Mouse (Mus musculus): ENCODE measurements around the gene Prss45. TPM values are rescaled to one million over a fixed set of nuclear protein-coding genes. Genes with fewer than 3 reads are reported as not detected.
"Not testable (repeated sequence)": the region's sequence is repeated elsewhere in the genome, so short reads cannot be mapped to it uniquely, and the experiment has no call there.

The Prss45 gene
- not detected in 2 replicates for polyA plus RNA-seq (2016; fragmentation: Nextera tagmentation; extraction: Ambion mirVana)

DNA sequence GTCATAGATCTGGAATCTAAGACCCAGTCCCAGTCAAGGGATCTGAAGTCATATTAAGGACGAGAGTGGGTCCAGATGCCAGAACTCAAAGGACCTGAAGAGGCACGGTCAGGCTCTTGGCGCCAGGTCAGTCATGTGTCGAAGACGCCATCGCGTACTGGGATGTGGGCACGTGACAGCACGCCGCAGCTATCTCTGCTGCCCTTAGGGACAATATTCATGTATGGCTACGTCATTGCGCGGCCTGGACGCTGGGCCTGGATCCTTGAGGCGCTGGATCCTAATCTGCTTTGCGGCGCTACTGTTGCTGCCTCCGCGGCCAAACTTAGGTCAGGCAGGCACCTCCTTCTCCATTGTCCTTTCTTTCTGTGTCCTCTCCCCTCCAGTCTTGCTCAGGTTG lies at the start of gene Prss45:
Gene Prss45 (plus strand): TSS at position 178 of the 400 bp plus-strand sequence.
- Histone ChIP-seq H3K4me2 (replicated peaks) (peak within 1 kb of the TSS; percentile 24; the same call in 1 of the 2 replicates), H3K27ac (no peak within 1 kb of the TSS), H3K36me3 (no peaks in the 10 kb centered on the region), H3K9me3 (replicated peaks) (no peaks in the 10 kb centered on the region), H3K9ac (no peak within 1 kb of the TSS), H3K4me1 (0 out of 2 replicates have a peak, but pooled peaks cover 5% of the 10 kb centered on the region), H3K4me3 (no peak within 1 kb of the TSS), H3K27me3 (no peaks in the 10 kb centered on the region)
- no peak for ATAC-seq (ENCODE audit: low FRiP score)
- WGBS, result 78% methylated on average over 19 of the region's 19 CpGs

DNA sequence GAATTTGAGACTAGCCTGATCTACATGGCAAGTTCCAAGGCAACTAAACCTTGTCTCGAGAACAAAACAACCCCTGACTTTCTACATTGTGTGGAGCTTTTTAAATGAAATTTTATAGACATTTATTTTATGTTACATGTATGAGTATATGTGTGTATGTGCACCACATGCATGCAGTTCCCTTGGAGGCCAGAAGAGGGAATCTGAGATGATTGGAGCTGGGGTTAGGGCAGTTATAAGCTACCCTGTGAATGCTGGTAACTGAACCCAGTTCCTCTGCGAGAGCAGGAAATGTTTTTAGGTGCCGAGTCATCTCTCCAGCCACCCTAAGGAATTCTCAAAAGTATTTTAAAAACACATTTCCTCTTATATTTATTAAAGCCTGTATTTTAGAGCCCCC lies 46.2 kb upstream of the Prss45 start:
- no peaks in the 10 kb centered on the region for H3K4me1 ChIP-seq
- ATAC-seq (ENCODE audit: low FRiP score), result no peak
- H3K9ac ChIP-seq, result no peak overlapping the region
- H3K4me2 ChIP-seq (replicated peaks), result no peak overlapping the region
- no peaks in the 10 kb centered on the region for H3K36me3 ChIP-seq
- H3K27me3 ChIP-seq, result no peaks in the 10 kb centered on the region
- 88% methylated on average over 3 of the region's 3 CpGs for WGBS
- H3K9me3 ChIP-seq (replicated peaks), result no peaks in the 10 kb centered on the region
- no peak overlapping the region for H3K27ac ChIP-seq
- H3K4me3 ChIP-seq, result no peak overlapping the region

DNA sequence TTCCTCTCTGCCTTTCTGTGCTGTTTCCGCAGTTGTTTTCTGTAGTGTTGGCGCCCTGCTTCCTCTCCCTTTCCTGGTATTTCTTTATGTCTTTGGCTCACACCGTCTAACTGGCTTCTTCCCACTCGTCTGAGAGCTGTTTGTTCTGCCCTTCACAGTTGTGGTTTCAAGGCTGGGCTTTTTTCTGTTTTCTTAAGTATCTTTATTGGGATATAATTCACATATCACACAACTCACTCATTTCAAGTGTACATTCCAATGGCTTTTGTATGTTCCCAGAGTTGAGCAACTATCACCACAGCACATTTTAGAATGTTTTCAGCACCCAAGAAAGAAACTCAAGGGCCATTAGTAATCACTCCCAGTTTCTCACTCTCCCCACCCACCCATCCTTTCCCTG lies 43.9 kb upstream of the Prss45 start:
- H3K4me2 ChIP-seq (replicated peaks), result no peak overlapping the region
- no peak for ATAC-seq (ENCODE audit: low FRiP score)
- H3K36me3 ChIP-seq, result no peaks in the 10 kb centered on the region
- no peaks in the 10 kb centered on the region for H3K27me3 ChIP-seq
- H3K4me1 ChIP-seq, result no peaks in the 10 kb centered on the region
- no peak overlapping the region for H3K9ac ChIP-seq
- WGBS, result 82% methylated on average over 4 of the region's 4 CpGs
- no peak overlapping the region for H3K27ac ChIP-seq
- no peaks in the 10 kb centered on the region for H3K9me3 ChIP-seq (replicated peaks)
- no peak overlapping the region for H3K4me3 ChIP-seq

DNA sequence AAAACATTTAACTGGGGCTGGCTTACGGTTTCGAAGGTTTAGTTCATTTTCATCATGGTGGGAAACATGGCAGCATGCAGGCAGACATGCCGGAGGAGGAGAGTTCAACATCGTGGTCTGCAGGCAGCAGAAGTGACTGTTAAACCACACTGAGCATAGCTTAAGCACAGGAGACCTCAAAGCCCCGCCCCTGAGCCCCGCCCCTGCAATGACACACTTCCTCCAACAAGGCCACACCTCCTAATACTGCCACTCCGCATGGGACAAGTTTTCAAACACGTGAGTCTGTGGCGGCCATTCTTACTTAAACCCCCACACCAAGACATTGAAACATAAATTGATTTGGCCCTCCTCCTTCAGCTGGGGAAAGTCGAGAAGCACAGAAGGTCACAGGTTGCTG lies 37.4 kb upstream of the Prss45 start:
- Histone ChIP-seq H3K27ac (no peak overlapping the region), H3K9me3 (replicated peaks) (no peaks in the 10 kb centered on the region), H3K4me1 (no peaks in the 10 kb centered on the region), H3K4me2 (replicated peaks) (no peak overlapping the region), H3K36me3 (no peaks in the 10 kb centered on the region), H3K27me3 (no peaks in the 10 kb centered on the region), H3K9ac (no peak overlapping the region), H3K4me3 (no peak overlapping the region)
- no peak for ATAC-seq (ENCODE audit: low FRiP score)
- WGBS, result 88% methylated on average over 10 of the region's 10 CpGs

DNA sequence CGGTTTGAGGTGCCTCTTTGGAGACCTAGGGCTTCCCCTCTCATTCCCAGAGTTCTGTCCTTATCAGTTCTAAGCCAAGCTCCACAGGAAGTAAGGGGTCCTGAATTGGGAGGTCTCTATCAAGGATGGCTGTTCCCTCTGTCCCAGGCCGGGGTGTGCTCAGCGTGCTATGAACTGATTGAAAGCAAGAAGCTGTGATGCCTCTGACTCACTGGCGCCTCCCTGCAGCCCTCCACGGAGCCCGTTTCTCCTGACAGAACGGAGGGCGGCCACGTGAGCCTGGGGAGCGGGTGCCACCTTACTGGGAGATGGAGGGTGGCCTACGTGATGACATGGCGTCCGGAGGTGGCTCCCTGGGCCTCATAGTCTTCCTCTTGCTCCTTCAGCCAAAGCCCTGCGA lies 36.5 kb upstream of the Prss45 start, which contains the start of gene Prss42:
Gene Prss42 (plus strand): TSS at position 301 of the 400 bp plus-strand sequence.
- no peak for ATAC-seq (ENCODE audit: low FRiP score)
- Histone ChIP-seq H3K4me2 (replicated peaks) (no peak within 1 kb of the TSS), H3K27ac (no peak within 1 kb of the TSS), H3K9ac (no peak within 1 kb of the TSS), H3K4me1 (no peaks in the 10 kb centered on the region), H3K9me3 (replicated peaks) (no peaks in the 10 kb centered on the region), H3K27me3 (no peaks in the 10 kb centered on the region), H3K4me3 (no peak within 1 kb of the TSS), H3K36me3 (no peaks in the 10 kb centered on the region)
- WGBS, result 93% methylated on average over 14 of the region's 14 CpGs

DNA sequence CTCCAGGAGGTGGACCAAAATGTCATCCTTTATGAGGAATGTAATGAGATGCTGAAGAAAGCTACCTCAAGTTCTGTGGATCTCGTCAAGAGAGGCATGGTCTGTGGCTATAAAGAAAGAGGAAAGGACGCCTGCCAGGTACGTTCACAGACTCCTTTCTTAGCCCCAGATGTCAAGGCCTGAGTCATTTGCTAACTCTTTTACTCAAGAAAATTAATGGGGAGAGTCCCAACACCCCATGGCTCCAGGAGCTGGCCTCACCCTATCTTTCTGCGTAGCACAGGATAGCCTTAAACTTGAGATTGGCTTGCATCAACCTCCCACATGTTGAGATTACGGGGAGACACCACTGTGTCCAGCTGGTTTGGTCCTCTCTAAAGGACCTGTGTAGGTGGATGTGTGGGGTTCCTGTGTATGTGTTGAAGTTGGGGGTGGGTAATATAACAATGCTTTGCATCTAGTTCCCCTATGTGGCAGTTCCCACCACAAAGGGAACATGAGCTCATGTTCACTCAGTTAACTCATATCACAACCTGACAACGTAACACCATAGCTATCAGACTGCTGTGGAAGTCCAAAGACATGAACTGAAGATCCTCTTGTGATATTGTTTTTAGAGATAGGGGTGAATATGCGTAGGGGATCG lies 33.4 kb upstream of the Prss45 start:
- H3K9ac ChIP-seq, result no peak overlapping the region
- 90% methylated on average over 8 of the region's 8 CpGs for WGBS
- H3K27me3 ChIP-seq, result no peaks in the 10 kb centered on the region

DNA sequence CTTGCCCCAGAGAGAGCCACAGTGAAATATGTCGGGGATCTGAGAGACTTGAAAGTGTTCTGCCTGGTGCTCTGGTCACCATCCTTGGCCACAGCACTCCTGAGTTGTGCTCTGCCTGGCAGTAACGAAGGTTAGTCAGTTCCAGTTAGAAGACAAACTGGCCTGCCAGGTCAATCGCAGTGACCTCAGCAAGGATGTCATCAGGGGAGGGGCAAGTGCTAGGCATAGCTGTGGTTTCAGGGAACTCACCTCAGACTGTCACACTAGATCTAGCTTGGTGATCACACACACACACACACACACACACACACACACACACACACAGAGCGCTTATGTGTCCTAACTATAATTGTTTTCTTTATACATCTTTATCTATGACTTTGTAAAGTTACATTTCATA lies 31.1 kb upstream of the Prss45 start:
- Histone ChIP-seq H3K4me2 (replicated peaks) (no peak overlapping the region), H3K9me3 (replicated peaks) (no peaks in the 10 kb centered on the region), H3K27ac (no peak overlapping the region), H3K9ac (no peak overlapping the region), H3K4me1 (no peaks in the 10 kb centered on the region), H3K36me3 (no peaks in the 10 kb centered on the region), H3K4me3 (no peak overlapping the region), H3K27me3 (no peaks in the 10 kb centered on the region)
- no peak for ATAC-seq (ENCODE audit: low FRiP score)
- WGBS, result 71% methylated on average over 4 of the region's 4 CpGs

More for the DNA sequence above, 33.4 kb upstream of the Prss45 start:
- Histone ChIP-seq H3K4me3 (no peak overlapping the region), H3K27ac (no peak overlapping the region), H3K9me3 (replicated peaks) (no peaks in the 10 kb centered on the region), H3K36me3 (no peaks in the 10 kb centered on the region), H3K4me1 (no peaks in the 10 kb centered on the region), H3K4me2 (replicated peaks) (no peak overlapping the region)
- ATAC-seq (ENCODE audit: low FRiP score), result no peak

DNA sequence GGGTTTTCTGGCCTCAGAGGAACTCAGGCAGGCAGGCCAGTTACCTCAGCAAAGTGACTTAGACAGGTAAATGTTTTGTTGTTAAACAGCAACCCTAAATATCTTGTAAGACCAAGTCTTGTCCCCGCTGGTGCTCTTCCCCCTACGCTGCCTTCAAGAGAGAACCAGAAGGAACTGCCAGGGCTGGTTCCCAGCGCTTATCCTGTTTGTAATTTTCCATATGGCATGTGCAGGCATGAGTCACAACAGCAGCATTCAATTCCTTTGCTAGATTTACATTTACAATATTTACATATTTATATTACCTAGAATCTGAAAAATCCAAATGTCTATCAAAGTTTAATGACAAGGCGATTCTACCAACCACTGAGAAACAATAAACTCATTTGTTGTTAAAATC lies 24.3 kb upstream of the Prss45 start:
- H3K9me3 ChIP-seq (replicated peaks), result no peaks in the 10 kb centered on the region
- H3K4me1 ChIP-seq, result no peaks in the 10 kb centered on the region
- H3K27ac ChIP-seq, result no peak overlapping the region
- ATAC-seq (ENCODE audit: low FRiP score), result no peak
- H3K36me3 ChIP-seq, result no peaks in the 10 kb centered on the region
- no peak overlapping the region for H3K4me2 ChIP-seq (replicated peaks)
- WGBS, result 91% methylated on average over 4 of the region's 4 CpGs
- H3K4me3 ChIP-seq, result no peak overlapping the region
- no peak overlapping the region for H3K9ac ChIP-seq
- no peaks in the 10 kb centered on the region for H3K27me3 ChIP-seq

DNA sequence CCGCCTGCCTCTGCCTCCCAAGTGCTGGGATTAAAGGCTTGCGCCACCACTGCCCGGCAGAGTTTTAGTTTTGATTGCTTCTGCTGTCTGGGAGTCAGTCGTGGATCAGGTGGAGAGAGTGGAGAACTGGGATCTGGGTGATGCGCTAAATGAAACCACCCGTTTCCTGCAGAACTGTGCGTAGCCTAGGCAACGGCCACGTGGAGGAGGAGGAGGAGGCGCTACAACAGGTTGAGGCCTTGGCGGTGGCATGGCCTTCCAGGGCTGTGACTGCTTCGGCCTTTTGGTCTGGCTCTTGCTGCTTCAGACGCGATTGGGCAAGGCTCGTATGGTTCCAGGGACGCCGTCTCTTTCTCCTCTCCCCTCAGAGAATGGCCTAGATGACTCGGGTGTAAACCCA lies 20.6 kb upstream of the Prss45 start, which contains the start of gene Prss44:
Gene Prss44 (plus strand): TSS at position 206 of the 400 bp plus-strand sequence.
- H3K36me3 ChIP-seq, result no peaks in the 10 kb centered on the region
- no peak for ATAC-seq (ENCODE audit: low FRiP score)
- no peak within 1 kb of the TSS for H3K27ac ChIP-seq
- no peak within 1 kb of the TSS for H3K9ac ChIP-seq
- H3K9me3 ChIP-seq (replicated peaks), result no peaks in the 10 kb centered on the region
- H3K4me2 ChIP-seq (replicated peaks), result no peak within 1 kb of the TSS
- no peak within 1 kb of the TSS for H3K4me3 ChIP-seq
- H3K27me3 ChIP-seq, result no peaks in the 10 kb centered on the region
- 55% methylated on average over 18 of the region's 18 CpGs for WGBS
- no peaks in the 10 kb centered on the region for H3K4me1 ChIP-seq

DNA sequence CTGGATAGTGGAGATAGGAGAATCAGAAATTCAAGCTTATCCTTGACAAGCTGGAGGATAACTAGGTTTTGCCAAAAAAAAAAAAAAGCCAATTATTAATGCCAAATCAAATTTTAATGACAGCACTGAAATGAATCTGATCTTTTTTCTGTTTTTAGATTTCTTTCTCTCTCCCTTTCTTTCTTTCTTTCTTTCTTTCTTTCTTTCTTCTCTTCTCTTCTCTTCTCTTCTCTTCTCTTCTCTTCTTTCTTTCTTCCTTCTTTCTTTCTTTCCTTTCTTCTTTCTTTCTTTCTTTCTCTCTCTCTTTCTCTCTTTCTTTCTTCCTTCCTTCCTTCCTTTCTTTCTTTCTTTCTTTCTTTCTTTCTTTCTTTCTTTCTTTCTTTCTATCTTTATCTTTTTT lies 13.8 kb upstream of the Prss45 start:
- H3K27me3 ChIP-seq, result not testable (repeated sequence)

GRCm38 (mm10) chr9:110821436-110821835 lies 13.0 kb upstream of the Prss45 start:
- no peaks in the 10 kb centered on the region for H3K4me1 ChIP-seq
- no peak overlapping the region for H3K9ac ChIP-seq
- WGBS, result 85% methylated on average over 7 of the region's 7 CpGs
- H3K9me3 ChIP-seq (replicated peaks), result no peaks in the 10 kb centered on the region
- H3K27ac ChIP-seq, result no peak overlapping the region
- H3K36me3 ChIP-seq, result no peaks in the 10 kb centered on the region
- ATAC-seq (ENCODE audit: low FRiP score), result no peak
- H3K4me2 ChIP-seq (replicated peaks), result no peak overlapping the region
- no peaks in the 10 kb centered on the region for H3K27me3 ChIP-seq
- no peak overlapping the region for H3K4me3 ChIP-seq

More for the DNA sequence above, 13.8 kb upstream of the Prss45 start:
- H3K9ac ChIP-seq; H3K4me1 ChIP-seq; H3K27ac ChIP-seq; H3K9me3 ChIP-seq (replicated peaks); ATAC-seq (ENCODE audit: low FRiP score); H3K4me2 ChIP-seq (replicated peaks); H3K4me3 ChIP-seq; H3K36me3 ChIP-seq: not testable (repeated sequence)

GRCm38 (mm10) chr9:110825426-110825825 lies 9.0 kb upstream of the Prss45 start:
- Histone ChIP-seq H3K36me3 (no peaks in the 10 kb centered on the region), H3K27me3 (no peaks in the 10 kb centered on the region), H3K4me2 (replicated peaks) (no peak overlapping the region), H3K4me1 (no peaks in the 10 kb centered on the region), H3K9ac (no peak overlapping the region), H3K27ac (no peak overlapping the region), H3K9me3 (replicated peaks) (no peaks in the 10 kb centered on the region), H3K4me3 (no peak overlapping the region)
- no peak for ATAC-seq (ENCODE audit: low FRiP score)
- WGBS, result 83% methylated on average over 4 of the region's 4 CpGs

DNA sequence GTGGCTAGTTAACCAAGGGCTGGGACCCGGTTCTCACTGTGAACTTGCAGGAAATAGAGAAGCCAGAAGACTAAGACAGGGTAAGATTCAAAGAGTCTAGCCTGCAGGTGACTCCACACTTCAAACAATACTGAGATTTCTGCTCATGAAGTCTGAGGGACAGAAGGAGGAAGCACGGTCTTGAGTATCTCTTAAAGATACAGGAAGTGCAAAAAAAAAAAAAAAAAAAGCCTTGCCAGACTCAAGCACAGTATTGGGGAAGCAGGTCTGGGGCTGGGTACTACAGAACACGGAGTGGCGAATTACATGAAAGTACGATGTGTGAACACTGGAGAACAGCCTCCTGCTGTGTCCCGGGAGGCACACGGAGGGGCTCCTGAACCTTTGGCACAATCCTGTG lies 8.6 kb upstream of the Prss45 start:
- 73% methylated on average over 7 of the region's 7 CpGs for WGBS
- Histone ChIP-seq H3K4me3 (no peak overlapping the region), H3K36me3 (no peaks in the 10 kb centered on the region), H3K4me2 (replicated peaks) (no peak overlapping the region), H3K9me3 (replicated peaks) (no peaks in the 10 kb centered on the region), H3K9ac (no peak overlapping the region), H3K27me3 (no peaks in the 10 kb centered on the region), H3K27ac (no peak overlapping the region), H3K4me1 (no peaks in the 10 kb centered on the region)
- no peak for ATAC-seq (ENCODE audit: low FRiP score)

Measured in hindbrain, embryonic 12.5 days (tissue).